Mouse (Mus musculus): ENCODE data around the gene Agap1. TPM values are rescaled to one million over a fixed set of nuclear protein-coding genes. Genes with fewer than 3 reads are reported as not detected.

Gene Agap1
- polyA plus RNA-seq, 1 experiment from 2014 or later, result 10.8 TPM

DNA sequence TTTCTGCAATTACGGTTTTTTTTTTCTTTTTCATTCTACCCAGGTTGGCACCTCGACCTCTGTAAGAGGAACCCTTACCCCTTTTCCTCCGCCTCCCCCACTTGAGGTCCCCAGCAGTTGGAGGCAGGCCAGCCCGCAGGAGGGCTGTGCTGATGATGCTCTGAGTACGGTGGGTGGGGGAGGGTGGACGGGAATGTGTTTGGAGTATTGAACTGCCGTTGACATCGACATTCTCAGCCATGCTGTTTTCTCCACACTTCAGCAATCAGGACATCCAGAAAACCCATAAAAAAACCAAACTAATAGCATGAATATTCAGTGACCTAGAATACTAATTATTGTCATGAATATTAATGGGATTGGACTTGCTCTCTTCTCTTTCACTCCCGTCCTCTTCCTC, 295.9 kb downstream of the Agap1 start:
- 0 out of 2 replicates have a peak overlapping the region, but pooled peaks have one; percentile 3 for H3K9ac ChIP-seq (ENCODE audit: low read depth, low read length)
- WGBS (ENCODE audit: insufficient replicate concordance), result 11% methylated on average over 9 of the region's 9 CpGs
- peak overlapping the region; percentile 34; the same call in 1 of the 2 replicates for H3K4me3 ChIP-seq (ENCODE audit: low read depth, low read length)

DNA sequence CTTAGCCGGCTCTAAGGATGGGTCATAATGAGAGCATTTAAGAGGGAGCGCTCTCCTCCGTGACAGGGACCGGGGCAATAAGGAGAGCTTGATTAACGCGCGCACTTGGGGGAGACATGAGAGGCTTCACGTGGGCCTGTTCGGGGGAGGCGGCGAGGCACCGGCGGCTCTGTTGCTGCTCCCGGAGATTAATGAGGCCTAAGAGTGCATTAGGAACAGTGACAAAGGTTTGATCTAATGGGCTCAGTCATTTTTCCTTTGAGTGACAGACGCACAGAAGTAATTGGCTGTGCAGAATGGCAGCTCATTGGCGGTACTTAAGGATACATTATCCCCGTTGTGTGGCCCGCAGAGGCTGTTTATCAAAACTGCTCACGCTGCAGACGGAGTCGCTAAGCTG, 296.3 kb downstream of the Agap1 start:
- Histone ChIP-seq H3K9me3 (replicated peaks; ENCODE audit: control insufficient read depth, low read length) (no peaks in the 10 kb centered on the region), H3K4me1 (ENCODE audit: control insufficient read depth, insufficient read depth, low read length) (peaks cover 6% of the 10 kb centered on the region), H3K4me3 (ENCODE audit: low read depth, low read length) (peak overlapping the region; percentile 34; the same call in 1 of the 2 replicates), H3K4me2 (peak overlapping the region; percentile 66), H3K36me3 (ENCODE audit: control insufficient read depth, insufficient read depth, low read length) (no peaks in the 10 kb centered on the region; the same call in 1 of the 2 replicates), H3K9ac (ENCODE audit: low read depth, low read length) (0 out of 2 replicates have a peak overlapping the region, but pooled peaks have one; percentile 3), H3K27ac (ENCODE audit: low read depth, low read length) (no peak overlapping the region), H3K27me3 (ENCODE audit: control insufficient read depth, insufficient read depth, low read length) (no peaks in the 10 kb centered on the region)
- no peak for ATAC-seq (replicated peaks; ENCODE audit: insufficient number of reproducible peaks, low FRiP score, low TSS enrichment)
- WGBS (ENCODE audit: insufficient replicate concordance), result 19% methylated on average over 21 of the region's 21 CpGs

More for the DNA sequence above, 295.9 kb downstream of the Agap1 start:
- no peak overlapping the region for H3K27ac ChIP-seq (ENCODE audit: low read depth, low read length)
- H3K4me2 ChIP-seq, result peak overlapping the region; percentile 66
- H3K9me3 ChIP-seq (replicated peaks; ENCODE audit: control insufficient read depth, low read length), result no peaks in the 10 kb centered on the region
- H3K4me1 ChIP-seq (ENCODE audit: control insufficient read depth, insufficient read depth, low read length), result peaks cover 6% of the 10 kb centered on the region
- ATAC-seq (replicated peaks; ENCODE audit: insufficient number of reproducible peaks, low FRiP score, low TSS enrichment), result no peak
- H3K36me3 ChIP-seq (ENCODE audit: control insufficient read depth, insufficient read depth, low read length), result no peaks in the 10 kb centered on the region; the same call in 1 of the 2 replicates
- no peaks in the 10 kb centered on the region for H3K27me3 ChIP-seq (ENCODE audit: control insufficient read depth, insufficient read depth, low read length)

DNA sequence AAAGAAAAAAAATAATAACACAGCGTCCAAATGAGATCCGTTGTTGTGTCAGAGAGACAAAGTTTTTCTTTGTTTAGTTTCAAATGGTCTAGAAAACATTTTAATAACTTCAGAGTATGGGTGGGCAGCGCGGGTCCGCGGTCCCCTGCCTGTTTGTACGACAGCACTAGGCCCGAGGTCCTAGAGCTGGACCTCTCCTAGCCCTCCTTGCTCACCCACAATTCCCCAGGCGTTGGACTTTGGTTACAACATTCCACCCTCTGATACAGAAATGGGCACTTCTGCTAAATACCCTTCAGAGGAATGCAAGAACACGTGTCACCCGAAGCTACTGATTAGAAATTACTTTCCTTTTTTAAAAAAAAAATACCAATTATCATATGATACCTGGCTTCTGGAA, 296.7 kb downstream of the Agap1 start:
- Histone ChIP-seq H3K4me2 (peak overlapping the region; percentile 66), H3K4me3 (ENCODE audit: low read depth, low read length) (no peak overlapping the region), H3K27ac (ENCODE audit: low read depth, low read length) (no peak overlapping the region), H3K27me3 (ENCODE audit: control insufficient read depth, insufficient read depth, low read length) (no peaks in the 10 kb centered on the region), H3K9ac (ENCODE audit: low read depth, low read length) (no peak overlapping the region), H3K9me3 (replicated peaks; ENCODE audit: control insufficient read depth, low read length) (no peaks in the 10 kb centered on the region), H3K36me3 (ENCODE audit: control insufficient read depth, insufficient read depth, low read length) (no peaks in the 10 kb centered on the region; the same call in 1 of the 2 replicates), H3K4me1 (ENCODE audit: control insufficient read depth, insufficient read depth, low read length) (peaks cover 6% of the 10 kb centered on the region)
- 67% methylated on average over 11 of the region's 11 CpGs for WGBS (ENCODE audit: insufficient replicate concordance)
- no peak for ATAC-seq (replicated peaks; ENCODE audit: insufficient number of reproducible peaks, low FRiP score, low TSS enrichment)

DNA sequence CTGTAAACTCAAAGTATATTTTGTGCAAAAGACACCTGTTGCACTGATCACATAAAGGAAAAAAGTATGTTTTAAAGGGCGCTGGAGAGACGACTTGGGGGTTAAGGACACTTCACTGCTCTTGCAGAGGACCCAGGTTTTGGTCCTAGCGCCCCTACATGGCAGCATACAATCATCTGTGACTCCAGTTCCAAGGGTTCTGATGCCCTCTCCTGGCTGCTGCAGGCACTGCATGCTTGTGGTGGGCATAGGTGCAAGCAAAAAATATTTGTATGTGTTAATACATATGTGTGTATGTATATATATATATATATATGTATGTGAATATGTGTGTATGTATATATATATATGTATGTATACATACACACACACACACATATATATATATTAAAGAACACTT, 298.1 kb downstream of the Agap1 start:
- no peak for ATAC-seq (replicated peaks; ENCODE audit: insufficient number of reproducible peaks, low FRiP score, low TSS enrichment)
- peaks cover 6% of the 10 kb centered on the region for H3K4me1 ChIP-seq (ENCODE audit: control insufficient read depth, insufficient read depth, low read length)
- H3K4me3 ChIP-seq (ENCODE audit: low read depth, low read length), result no peak overlapping the region
- H3K4me2 ChIP-seq, result no peak overlapping the region
- H3K27me3 ChIP-seq (ENCODE audit: control insufficient read depth, insufficient read depth, low read length), result no peaks in the 10 kb centered on the region
- H3K36me3 ChIP-seq (ENCODE audit: control insufficient read depth, insufficient read depth, low read length), result no peaks in the 10 kb centered on the region; the same call in 1 of the 2 replicates
- H3K9ac ChIP-seq (ENCODE audit: low read depth, low read length), result no peak overlapping the region
- H3K27ac ChIP-seq (ENCODE audit: low read depth, low read length), result no peak overlapping the region
- no peaks in the 10 kb centered on the region for H3K9me3 ChIP-seq (replicated peaks; ENCODE audit: control insufficient read depth, low read length)
- 94% methylated on average over 3 of the region's 3 CpGs for WGBS (ENCODE audit: insufficient replicate concordance)

DNA sequence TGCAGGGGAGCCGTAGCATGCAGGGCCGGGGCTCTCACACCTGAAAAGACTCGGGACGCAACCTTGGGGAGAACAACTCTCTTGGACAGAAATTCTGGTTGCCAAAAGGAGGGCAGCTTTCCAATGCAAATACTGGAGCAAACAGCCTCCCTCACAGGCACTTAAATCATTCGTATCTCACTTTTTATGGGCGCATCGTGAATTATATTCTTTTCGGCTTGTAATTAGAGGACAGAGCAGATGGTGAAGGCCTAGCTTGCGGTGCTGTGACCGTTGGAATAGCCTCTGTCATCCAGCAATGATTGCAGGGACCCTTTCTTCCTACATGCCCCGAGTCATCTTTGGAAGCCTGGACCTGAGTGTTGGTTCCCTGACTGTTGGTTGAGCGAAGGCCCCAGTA, 300.8 kb downstream of the Agap1 start:
- H3K27ac ChIP-seq (ENCODE audit: low read depth, low read length), result no peak overlapping the region
- WGBS (ENCODE audit: insufficient replicate concordance), result 67% methylated on average over 12 of the region's 12 CpGs
- no peak for ATAC-seq (replicated peaks; ENCODE audit: insufficient number of reproducible peaks, low FRiP score, low TSS enrichment)
- H3K4me1 ChIP-seq (ENCODE audit: control insufficient read depth, insufficient read depth, low read length), result peaks cover 2% of the 10 kb centered on the region; the same call in 1 of the 2 replicates
- H3K9me3 ChIP-seq (replicated peaks; ENCODE audit: control insufficient read depth, low read length), result no peaks in the 10 kb centered on the region
- no peak overlapping the region for H3K4me2 ChIP-seq
- no peak overlapping the region for H3K9ac ChIP-seq (ENCODE audit: low read depth, low read length)
- no peak overlapping the region for H3K4me3 ChIP-seq (ENCODE audit: low read depth, low read length)
- H3K27me3 ChIP-seq (ENCODE audit: control insufficient read depth, insufficient read depth, low read length), result no peaks in the 10 kb centered on the region
- H3K36me3 ChIP-seq (ENCODE audit: control insufficient read depth, insufficient read depth, low read length), result no peaks in the 10 kb centered on the region; the same call in 1 of the 2 replicates

DNA sequence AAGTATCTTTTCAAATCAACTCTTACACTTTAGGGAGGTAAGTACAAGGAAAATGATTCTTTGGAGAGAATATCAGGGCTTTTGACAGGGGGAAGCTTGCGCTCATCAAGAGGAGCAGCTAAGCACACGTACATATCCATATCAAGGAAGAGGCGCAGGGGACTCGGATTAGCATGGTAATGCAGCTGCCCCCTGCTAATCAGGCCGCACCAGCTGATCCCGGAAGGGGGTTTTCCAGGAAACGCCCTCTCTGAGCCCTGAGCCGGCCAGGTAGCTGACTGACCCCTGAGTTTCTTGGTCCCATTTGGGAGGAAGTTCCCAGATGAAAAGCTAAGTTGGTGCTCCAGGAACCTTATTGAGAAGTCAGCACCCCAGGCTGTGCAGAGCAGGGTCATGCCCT, 301.8 kb downstream of the Agap1 start:
- Histone ChIP-seq H3K4me2 (no peak overlapping the region), H3K9me3 (replicated peaks; ENCODE audit: control insufficient read depth, low read length) (no peaks in the 10 kb centered on the region), H3K36me3 (ENCODE audit: control insufficient read depth, insufficient read depth, low read length) (no peaks in the 10 kb centered on the region; the same call in 1 of the 2 replicates), H3K27ac (ENCODE audit: low read depth, low read length) (no peak overlapping the region), H3K4me3 (ENCODE audit: low read depth, low read length) (no peak overlapping the region), H3K4me1 (ENCODE audit: control insufficient read depth, insufficient read depth, low read length) (no peaks in the 10 kb centered on the region; the same call in 1 of the 2 replicates), H3K9ac (ENCODE audit: low read depth, low read length) (no peak overlapping the region), H3K27me3 (ENCODE audit: control insufficient read depth, insufficient read depth, low read length) (no peaks in the 10 kb centered on the region)
- ATAC-seq (replicated peaks; ENCODE audit: insufficient number of reproducible peaks, low FRiP score, low TSS enrichment), result no peak
- WGBS (ENCODE audit: insufficient replicate concordance), result 36% methylated on average over 8 of the region's 8 CpGs

DNA sequence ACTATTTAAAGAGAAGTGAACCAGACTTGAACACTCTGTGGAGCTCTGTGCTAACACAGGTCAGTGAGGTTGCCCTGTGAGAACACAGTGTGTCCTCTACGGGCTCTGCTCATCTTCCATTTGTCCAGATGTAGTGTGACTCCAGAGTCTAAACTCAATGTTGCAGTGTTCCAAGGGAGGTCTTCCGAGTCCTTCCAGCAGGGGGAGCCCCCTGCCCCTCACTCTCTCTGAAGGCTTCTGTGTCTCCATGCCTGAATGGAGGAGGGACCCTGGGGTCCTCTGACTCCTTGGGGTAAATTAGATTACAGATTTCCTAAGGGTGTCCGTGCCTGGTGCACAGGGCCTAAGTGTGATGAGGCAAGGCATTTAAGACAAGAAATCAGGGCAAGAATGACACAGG, 302.9 kb downstream of the Agap1 start:
- ATAC-seq (replicated peaks; ENCODE audit: insufficient number of reproducible peaks, low FRiP score, low TSS enrichment), result no peak
- no peak overlapping the region for H3K4me2 ChIP-seq
- H3K27me3 ChIP-seq (ENCODE audit: control insufficient read depth, insufficient read depth, low read length), result no peaks in the 10 kb centered on the region
- no peaks in the 10 kb centered on the region for H3K36me3 ChIP-seq (ENCODE audit: control insufficient read depth, insufficient read depth, low read length)
- no peak overlapping the region for H3K4me3 ChIP-seq (ENCODE audit: low read depth, low read length)
- H3K9me3 ChIP-seq (replicated peaks; ENCODE audit: control insufficient read depth, low read length), result no peaks in the 10 kb centered on the region
- no peak overlapping the region for H3K9ac ChIP-seq (ENCODE audit: low read depth, low read length)
- H3K4me1 ChIP-seq (ENCODE audit: control insufficient read depth, insufficient read depth, low read length), result no peaks in the 10 kb centered on the region
- H3K27ac ChIP-seq (ENCODE audit: low read depth, low read length), result no peak overlapping the region
- WGBS (ENCODE audit: insufficient replicate concordance), result 43% methylated on average over 3 of the region's 3 CpGs

DNA sequence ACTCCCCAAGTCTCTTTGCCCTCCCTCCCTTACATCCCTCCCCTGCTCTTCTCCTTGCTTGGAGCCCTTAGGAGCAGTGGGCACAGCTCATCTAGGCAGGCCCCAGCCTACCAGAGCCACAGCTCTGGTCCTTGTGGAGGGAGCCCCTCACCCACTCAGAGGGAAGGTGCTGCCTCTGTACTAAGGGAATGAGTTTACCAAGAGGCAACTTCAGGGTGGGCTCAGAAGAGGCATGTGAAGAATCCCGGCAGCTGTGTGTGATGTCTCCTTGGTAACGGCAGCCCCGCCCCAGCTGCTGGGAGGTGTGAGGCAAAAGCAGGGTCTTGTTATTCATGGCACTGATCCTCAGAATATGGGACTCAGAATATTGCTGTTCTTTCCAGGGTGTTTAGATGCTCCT, 309.3 kb downstream of the Agap1 start:
- peaks cover 12% of the 10 kb centered on the region for H3K4me1 ChIP-seq (ENCODE audit: control insufficient read depth, insufficient read depth, low read length)
- no peaks in the 10 kb centered on the region for H3K9me3 ChIP-seq (replicated peaks; ENCODE audit: control insufficient read depth, low read length)
- H3K27me3 ChIP-seq (ENCODE audit: control insufficient read depth, insufficient read depth, low read length), result no peaks in the 10 kb centered on the region
- no peak; the same call in 1 of the 2 replicates for ATAC-seq (replicated peaks; ENCODE audit: insufficient number of reproducible peaks, low FRiP score, low TSS enrichment)
- H3K4me2 ChIP-seq, result no peak overlapping the region
- H3K9ac ChIP-seq (ENCODE audit: low read depth, low read length), result no peak overlapping the region
- H3K27ac ChIP-seq (ENCODE audit: low read depth, low read length), result no peak overlapping the region; the same call in 1 of the 2 replicates
- 11% methylated on average over 3 of the region's 3 CpGs for WGBS (ENCODE audit: insufficient replicate concordance)
- no peak overlapping the region for H3K4me3 ChIP-seq (ENCODE audit: low read depth, low read length)
- H3K36me3 ChIP-seq (ENCODE audit: control insufficient read depth, insufficient read depth, low read length), result no peaks in the 10 kb centered on the region

DNA sequence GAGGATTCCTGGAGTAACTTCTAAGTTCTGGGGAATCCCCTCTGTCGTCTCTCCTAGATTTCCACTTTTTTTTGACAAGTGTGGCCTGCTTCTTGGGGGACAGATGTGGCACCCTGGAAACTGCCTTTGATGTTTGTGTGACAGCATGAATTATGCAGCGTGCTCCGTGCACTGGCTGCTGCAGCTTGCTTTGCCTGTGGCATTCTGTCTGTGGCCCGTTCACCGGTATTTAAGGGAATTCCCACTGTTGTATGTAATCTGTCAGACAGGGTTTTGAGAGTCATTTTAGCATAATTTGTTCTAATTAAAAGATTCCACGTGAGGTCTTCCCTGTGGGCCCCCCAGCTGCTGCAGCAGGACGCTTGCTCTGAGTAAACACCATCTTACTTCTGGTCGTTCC, 312.3 kb downstream of the Agap1 start:
- no peaks in the 10 kb centered on the region for H3K27me3 ChIP-seq (ENCODE audit: control insufficient read depth, insufficient read depth, low read length)
- H3K9me3 ChIP-seq (replicated peaks; ENCODE audit: control insufficient read depth, low read length), result no peaks in the 10 kb centered on the region
- H3K9ac ChIP-seq (ENCODE audit: low read depth, low read length), result no peak overlapping the region
- H3K4me1 ChIP-seq (ENCODE audit: control insufficient read depth, insufficient read depth, low read length), result peaks cover 12% of the 10 kb centered on the region
- H3K4me3 ChIP-seq (ENCODE audit: low read depth, low read length), result no peak overlapping the region
- H3K27ac ChIP-seq (ENCODE audit: low read depth, low read length), result no peak overlapping the region
- no peak overlapping the region for H3K4me2 ChIP-seq
- WGBS (ENCODE audit: insufficient replicate concordance), result 68% methylated on average over 8 of the region's 8 CpGs
- no peaks in the 10 kb centered on the region for H3K36me3 ChIP-seq (ENCODE audit: control insufficient read depth, insufficient read depth, low read length)
- no peak for ATAC-seq (replicated peaks; ENCODE audit: insufficient number of reproducible peaks, low FRiP score, low TSS enrichment)

Measured in heart, embryonic 11.5 days (tissue).